Mouse (Mus musculus): ENCODE data around the gene Lap3. TPM values are rescaled to one million over a fixed set of nuclear protein-coding genes. Genes with fewer than 3 reads are reported as not detected.

The Lap3 gene
- total RNA-seq, 2 experiments from 2014 or later, result 54.3 to 58.7 TPM

DNA sequence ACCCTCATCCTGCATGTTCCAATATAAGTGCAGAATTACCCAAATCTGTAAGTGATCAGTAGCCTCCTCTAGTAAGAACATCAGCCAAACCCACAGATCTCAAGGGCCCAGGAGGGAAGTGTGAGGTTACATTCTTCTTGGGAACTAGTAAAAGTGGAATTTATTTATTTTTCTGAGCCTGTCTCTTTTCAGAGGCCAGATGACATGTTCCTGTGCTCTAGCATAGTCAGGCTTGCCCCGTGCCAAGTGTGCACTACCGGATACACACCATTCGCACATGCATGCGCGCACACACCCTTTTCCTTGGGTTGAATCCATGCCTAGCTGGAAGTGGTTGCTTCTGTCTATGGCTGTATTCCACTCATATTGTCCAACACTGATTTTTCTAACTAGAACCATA is 17.4 kb upstream of the Lap3 start:
- TF ChIP-seq CTCF (conservative IDR thresholded peaks at IDR 0.05), result no peak
- Histone ChIP-seq H3K4me3 (no peak overlapping the region), H3K27ac (peak overlapping the region; percentile 53; the same call in 1 of the 2 replicates)
- no peak for DNase-seq (ENCODE audit: low spot score in 2 of 2)

DNA sequence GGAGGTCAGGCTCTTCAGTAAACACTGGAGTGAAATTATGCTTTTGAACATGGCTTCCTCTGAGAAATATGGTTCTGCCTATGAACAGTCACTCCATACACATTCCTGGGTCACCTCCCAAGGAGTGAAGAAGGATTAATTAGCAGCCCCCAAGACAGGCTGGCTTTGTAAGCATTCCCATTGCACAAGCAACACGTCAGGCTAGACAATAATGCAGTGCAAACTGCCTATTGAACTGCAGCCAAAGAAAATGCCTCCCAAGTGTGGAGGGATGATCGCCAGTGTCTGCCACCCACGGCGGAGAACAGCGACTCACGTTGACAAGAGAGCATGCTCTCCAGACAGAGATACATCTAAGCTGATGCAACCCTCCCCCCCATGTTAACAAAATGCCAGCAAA is 16.9 kb upstream of the Lap3 start:
- Histone ChIP-seq H3K4me3 (no peak overlapping the region), H3K27ac (peak overlapping the region; percentile 53; the same call in 1 of the 2 replicates)
- no peak for TF ChIP-seq CTCF (conservative IDR thresholded peaks at IDR 0.05)
- no peak for DNase-seq (ENCODE audit: low spot score in 2 of 2)

DNA sequence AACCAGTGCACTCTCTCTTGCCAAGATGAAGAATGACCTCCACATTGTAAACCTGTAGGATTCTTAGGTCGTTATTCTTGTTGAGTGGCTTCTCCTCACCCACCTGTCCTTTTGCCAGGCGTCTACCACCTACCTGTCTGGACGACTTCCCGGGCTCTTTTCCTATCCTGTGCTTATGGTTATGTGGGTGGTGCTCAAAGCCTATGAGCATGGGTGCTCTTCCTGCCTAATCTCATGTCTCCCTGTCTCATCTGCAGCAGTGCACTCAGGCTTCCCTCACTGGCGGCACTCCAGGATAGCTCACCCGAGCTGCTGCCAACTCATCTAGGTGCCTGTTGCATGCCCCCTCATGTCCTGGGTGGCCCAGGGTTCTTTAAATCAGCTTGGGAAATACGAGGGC is 15.6 kb upstream of the Lap3 start:
- TF ChIP-seq CTCF (conservative IDR thresholded peaks at IDR 0.05), result no peak
- DNase-seq (ENCODE audit: low spot score in 2 of 2), result no peak
- peak overlapping the region; percentile 36; the same call in 1 of the 2 replicates for H3K27ac ChIP-seq
- H3K4me3 ChIP-seq, result no peak overlapping the region

DNA sequence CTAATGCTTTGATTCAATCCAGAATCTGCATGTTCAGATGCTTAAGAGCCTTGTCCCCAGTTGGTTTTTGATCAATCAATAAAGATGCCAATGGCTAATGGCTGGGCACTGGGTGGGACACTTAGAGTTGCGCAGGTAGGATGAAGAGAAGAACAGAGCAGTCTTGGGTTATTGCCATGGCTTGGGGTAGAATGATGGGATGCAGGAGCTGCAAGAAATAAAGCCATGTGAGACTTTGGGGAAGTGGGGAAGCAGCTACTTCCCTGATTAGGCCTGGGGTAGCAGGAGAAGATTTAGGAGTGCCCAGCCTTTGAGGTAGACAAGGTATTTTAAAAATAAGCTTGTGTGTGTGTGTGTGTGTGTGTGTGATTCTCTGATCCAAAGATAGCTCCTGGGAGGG is 13.1 kb upstream of the Lap3 start:
- no peak overlapping the region for H3K27ac ChIP-seq
- TF ChIP-seq CTCF (conservative IDR thresholded peaks at IDR 0.05), result no peak
- no peak for DNase-seq (ENCODE audit: low spot score in 2 of 2)
- H3K4me3 ChIP-seq, result no peak overlapping the region

DNA sequence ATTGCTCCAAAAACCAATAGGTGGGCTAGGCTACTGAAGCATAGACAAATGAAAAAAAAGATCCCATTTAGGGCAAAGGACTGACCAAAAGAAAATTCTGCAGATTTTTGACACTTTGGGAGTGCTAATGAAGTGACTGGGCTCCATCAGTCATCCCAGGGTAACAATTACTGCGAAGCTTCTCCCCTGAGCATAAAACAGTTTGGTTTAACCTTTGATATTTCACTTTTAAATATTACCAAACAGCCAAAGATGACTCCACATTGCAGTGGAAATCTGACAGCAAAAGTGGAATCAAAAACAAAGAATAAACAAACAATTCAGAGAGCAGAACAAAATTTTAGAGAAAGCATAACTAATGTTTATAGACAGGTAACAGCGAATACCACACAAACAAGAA is 12.0 kb upstream of the Lap3 start:
- no peak overlapping the region for H3K4me3 ChIP-seq
- DNase-seq (ENCODE audit: low spot score in 2 of 2), result no peak
- no peak for TF ChIP-seq CTCF (conservative IDR thresholded peaks at IDR 0.05)
- H3K27ac ChIP-seq, result no peak overlapping the region

DNA sequence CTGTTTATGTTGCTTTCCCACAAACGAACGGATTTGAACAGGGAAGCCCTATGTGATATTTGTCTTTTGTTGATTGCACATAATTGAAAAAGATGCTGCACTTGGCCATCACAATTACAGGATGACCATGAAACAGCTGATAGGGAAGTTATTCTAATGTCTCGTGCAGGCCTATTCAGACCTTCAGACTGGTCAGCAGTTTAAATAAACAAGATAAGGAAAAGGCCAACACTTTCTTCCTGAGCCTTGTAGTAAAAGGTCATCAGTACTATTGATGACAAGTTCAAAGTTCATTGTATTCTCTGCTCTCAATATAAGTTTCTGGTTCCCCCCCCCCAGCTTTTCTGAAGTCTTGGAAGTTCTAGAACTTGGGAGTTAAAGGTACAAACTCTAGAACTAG is 10.6 kb upstream of the Lap3 start:
- DNase-seq (ENCODE audit: low spot score in 2 of 2), result no peak
- Histone ChIP-seq H3K27ac (no peak overlapping the region), H3K4me3 (no peak overlapping the region)
- TF ChIP-seq CTCF (conservative IDR thresholded peaks at IDR 0.05), result no peak

DNA sequence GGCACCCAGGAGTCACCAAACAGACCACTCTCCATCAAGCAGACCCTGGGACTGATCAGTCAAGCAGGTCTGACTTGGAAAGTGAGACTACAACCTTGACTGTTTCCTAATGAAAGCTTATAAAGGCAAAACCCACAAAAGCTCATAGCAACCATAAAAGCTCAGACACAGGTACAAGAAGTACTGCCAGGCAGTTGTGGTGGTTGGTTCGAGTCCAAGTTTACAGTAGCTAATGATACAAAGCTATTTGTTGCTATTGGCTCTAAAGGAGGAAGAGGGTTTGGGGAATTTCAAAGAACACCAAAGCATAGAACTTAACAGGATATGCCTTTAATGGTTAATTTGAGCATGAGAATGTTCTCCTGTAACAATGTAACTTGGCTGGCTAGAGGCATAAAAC is 9.5 kb upstream of the Lap3 start:
- Histone ChIP-seq H3K27ac (no peak overlapping the region), H3K4me3 (no peak overlapping the region)
- no peak for TF ChIP-seq CTCF (conservative IDR thresholded peaks at IDR 0.05)

DNA sequence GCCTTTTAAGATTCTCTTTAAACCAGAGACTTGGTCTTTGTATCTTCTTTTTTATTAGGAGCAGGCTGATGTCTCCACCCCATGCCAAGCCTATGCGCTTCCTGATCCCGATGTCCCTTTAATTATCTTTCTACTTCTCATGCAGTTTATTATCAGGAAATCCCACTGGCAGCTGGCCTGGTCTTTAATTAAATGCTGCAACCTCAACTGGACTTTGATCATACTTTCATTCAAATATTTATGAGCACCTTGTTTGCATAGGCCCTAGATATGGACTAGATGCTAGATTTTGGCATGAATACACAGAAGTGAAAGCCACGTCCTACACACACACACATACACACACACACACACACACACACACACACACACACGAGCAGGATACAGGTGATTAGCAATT is 1.4 kb upstream of the Lap3 start:
- no peak overlapping the region for H3K27ac ChIP-seq
- H3K4me3 ChIP-seq, result no peak overlapping the region
- DNase-seq (ENCODE audit: low spot score in 2 of 2), result no peak
- no peak for TF ChIP-seq CTCF (conservative IDR thresholded peaks at IDR 0.05)

More for the DNA sequence above, 9.5 kb upstream of the Lap3 start:
- no peak for DNase-seq (ENCODE audit: low spot score in 2 of 2)

DNA sequence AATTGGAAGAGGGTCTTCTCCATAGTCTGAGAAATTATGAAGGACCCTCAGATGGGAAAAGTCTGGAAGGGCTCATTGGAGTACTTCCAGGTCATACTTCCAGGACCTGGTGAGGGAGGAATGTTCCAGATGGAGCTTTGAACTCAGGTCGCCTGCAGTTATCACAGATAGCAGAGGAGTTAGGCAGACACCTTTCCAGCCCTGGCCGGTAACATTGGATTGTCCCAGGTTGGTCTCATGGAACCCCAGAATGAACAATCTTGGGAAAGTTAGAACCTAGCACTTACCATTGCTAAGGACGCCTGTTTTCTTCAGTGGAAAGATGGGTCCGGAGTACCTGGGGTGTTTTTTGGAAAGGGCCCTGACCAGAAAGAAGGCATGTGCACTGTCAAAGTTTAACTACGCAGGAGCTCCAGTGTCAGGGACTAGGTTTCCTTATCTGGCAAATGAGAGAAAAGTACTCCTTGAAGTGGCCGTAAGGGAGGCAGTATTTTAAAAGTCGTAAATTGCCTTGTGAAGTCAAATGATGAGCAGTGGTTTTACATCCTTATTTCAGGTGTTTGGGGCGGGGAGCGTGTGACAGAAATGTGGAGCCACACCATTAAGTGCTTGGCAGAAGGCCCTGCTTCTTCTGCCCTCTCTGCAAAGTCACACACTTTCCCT is 1.1 kb downstream of the Lap3 start:
- peak overlapping the region; percentile 92 for H3K27ac ChIP-seq
- TF ChIP-seq CTCF (conservative IDR thresholded peaks at IDR 0.05), result no peak
- DNase-seq (ENCODE audit: low spot score in 2 of 2), result no peak
- peak overlapping the region; percentile 66 for H3K4me3 ChIP-seq

DNA sequence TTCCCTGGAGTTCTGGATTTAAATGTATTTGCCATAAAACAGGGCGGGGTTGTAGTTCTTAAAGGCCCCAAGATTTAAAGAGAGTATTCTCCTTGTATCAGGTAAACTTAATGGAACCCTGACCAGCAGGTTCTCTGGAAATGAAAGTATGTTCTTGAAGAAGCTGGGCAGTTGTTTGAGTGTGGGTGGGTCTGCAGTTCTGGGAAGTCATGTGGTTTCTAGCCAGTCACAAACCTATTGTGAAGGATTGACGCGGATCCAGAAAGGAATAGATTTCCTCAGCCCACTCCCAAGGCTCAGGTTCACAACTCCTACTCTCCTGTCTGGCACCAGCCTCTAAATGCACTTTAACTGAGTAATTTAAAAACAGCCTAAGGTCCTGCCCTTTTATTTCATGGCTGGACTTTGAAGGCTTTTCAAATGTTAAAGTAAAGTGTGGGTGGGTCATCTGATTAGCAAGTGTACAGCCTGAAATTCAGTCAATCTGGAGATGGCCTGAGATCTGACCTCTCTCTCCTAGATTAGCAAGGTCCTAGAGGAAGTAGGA is 2.3 kb downstream of the Lap3 start:
- H3K27ac ChIP-seq, result peak overlapping the region; percentile 92; the same call in 1 of the 2 replicates
- DNase-seq (ENCODE audit: low spot score in 2 of 2), result peak in 1 of 2 experiments; percentile 5
- H3K4me3 ChIP-seq, result peak overlapping the region; percentile 66
- no peak for TF ChIP-seq CTCF (conservative IDR thresholded peaks at IDR 0.05)

DNA sequence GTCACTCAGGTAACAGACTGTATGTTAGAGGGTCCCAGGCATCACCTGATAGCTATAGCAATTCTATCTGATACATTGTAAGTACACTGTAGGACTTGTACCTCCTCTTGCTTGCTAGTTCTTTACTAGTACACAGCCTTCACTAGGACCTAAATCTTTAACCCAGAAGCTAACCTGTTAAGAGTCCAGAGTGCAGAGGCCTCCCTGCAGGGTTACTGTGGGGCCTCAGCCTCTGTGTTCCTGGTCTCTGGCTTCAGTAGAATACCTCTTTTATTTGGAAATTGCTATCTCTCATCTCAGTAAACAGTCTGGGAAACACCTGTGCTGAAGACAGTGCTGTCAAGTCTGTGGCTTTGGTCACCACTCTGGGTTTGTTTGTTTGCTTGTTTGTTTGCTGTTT is 2.9 kb downstream of the Lap3 start:
- no peak for TF ChIP-seq CTCF (conservative IDR thresholded peaks at IDR 0.05)
- Histone ChIP-seq H3K4me3 (peak overlapping the region; percentile 6; the same call in 1 of the 2 replicates), H3K27ac (peak overlapping the region; percentile 92)
- peak in 1 of 2 experiments; percentile 2 for DNase-seq (ENCODE audit: low spot score in 2 of 2)

DNA sequence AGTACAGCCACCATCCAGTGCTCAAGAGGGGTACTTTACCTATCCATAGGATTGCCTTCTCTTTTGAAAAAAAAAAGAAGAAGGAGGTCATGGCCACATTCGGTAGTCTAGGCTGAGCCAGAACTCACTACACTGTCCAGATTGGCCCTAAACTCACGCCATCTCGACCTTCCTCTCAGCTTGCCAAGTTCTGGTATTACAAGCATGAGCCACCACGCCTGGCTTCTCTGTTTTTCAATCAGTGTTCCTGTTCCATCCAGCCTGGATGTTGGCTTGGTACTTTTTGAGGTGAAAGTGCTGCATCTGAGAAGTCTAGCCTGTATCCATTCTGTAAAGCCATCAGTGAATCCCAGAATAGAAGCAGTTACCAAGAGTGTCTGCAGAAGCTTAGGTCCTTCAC is 3.3 kb downstream of the Lap3 start:
- peak in 1 of 2 experiments; percentile 4 for DNase-seq (ENCODE audit: low spot score in 2 of 2)

DNA sequence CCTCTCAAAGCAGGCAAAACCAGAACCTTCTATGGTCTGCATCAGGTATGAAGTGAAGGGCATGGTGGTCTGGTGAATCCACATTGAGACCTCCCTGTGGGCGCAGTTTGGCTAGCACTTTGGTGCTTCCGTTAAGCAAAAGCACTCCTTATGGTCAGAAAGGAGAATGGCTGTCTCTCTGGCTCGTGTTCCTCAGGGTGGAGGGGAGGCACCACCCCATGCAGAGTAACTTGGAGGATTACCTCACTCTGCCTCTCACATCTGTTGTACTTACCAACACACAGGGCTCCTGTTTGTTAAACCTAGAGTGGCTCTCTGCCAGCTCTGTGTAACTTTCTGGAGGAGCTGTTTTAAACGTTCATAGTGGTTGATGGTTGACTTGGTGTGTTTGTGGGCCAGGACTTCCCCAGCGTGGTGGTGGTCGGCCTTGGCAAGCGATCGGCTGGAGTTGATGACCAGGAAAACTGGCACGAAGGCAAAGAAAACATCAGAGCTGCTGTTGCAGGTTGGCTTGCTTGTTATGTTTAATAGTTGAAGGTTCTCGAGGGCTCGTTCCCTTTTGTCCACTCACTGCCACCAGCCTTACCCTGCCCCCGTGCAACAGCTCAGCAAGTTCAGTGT is 3.9 kb downstream of the Lap3 start:
- TF ChIP-seq CTCF (conservative IDR thresholded peaks at IDR 0.05), result no peak
- Histone ChIP-seq H3K27ac (peak overlapping the region; percentile 92), H3K4me3 (peak overlapping the region; percentile 3; the same call in 1 of the 2 replicates)
- DNase-seq (ENCODE audit: low spot score in 2 of 2), result peak in 1 of 2 experiments; percentile 4

More for the DNA sequence above, 3.3 kb downstream of the Lap3 start:
- TF ChIP-seq CTCF (conservative IDR thresholded peaks at IDR 0.05), result no peak
- H3K27ac ChIP-seq, result peak overlapping the region; percentile 92
- no peak overlapping the region for H3K4me3 ChIP-seq

Data from layer of hippocampus, adult 2 months (tissue).